Mouse (Mus musculus) spleen, adult 2 months (tissue): ENCODE measurements at regions not wholly inside any gene's neighbourhood (a gene's known extent, or its start where the extent isn't known, plus 50 kb on each side); places are given as distances from the start of the nearest gene placed in this dataset.

Experiments used
- CTCF ChIP-seq: fragments of 200-500 bp; IDR thresholded peaks from 2 replicates; pipeline ENCODE4 v1.5.1; 2011; ENCODE audit warnings: mild to moderate bottlenecking, inconsistent platforms; ENCODE audit not compliant: insufficient read depth, insufficient read length, insufficient replicate concordance; ENCODE audit errors: extremely low read depth
- POLR2A ChIP-seq: fragments of 200-500 bp; IDR thresholded peaks from 2 replicates; pipeline ENCODE4 v1.6.1; 2011; ENCODE audit warnings: low read depth, low read length, inconsistent platforms

DNA sequence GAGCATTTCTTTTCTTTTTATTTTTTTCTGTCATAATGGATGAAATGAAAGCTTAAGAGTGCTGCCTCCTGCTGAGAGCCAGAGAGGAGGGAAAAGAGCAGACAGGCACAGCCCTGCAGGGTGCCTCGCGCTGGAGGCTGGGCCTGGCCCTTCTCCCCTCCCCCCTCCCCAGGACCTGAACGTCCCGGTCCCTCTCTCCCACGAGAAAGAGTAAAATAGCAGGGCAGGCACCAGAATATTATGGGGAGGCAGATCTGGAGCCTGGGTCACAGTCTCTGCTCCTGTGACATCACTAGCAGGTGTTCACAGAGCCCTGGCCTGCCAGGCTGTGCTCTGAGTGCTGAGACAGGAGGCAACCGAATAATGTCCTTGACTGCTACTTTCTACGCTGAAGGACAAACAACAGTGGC, 103.3 kb upstream of the Sulf2 start:
- TF ChIP-seq CTCF (no peak), POLR2A (no peak)
